Mouse (Mus musculus) 416B (cell line): ENCODE data around the gene Ipo9.
"Not testable (repeated sequence)": the region's sequence is repeated elsewhere in the genome, so short reads cannot be mapped to it uniquely, and the experiment has no call there.

ENCODE experiments used
- DNase-seq: peaks from one replicate; pipeline ENCODE4 v3.0.0; 2011; ENCODE audit warnings: low read depth

The Ipo9 gene

DNA sequence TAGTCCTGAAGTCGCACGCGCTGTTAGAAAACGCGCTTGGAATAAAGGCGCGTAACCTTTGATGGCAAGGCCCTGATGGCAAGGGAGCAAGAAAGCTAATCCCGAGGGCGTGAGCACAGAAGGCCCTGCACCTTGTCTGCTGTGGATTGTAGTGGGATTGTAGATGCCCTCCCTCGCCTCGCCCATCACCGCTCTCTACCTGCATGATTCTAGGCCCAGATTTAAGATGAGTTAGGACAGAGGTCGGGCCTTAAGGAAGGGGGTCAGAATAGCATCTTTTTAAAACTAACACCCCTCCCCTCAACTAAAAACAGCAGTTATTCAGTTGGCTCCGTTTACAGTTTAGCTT lies 344 bp upstream of the Ipo9 start:
- no peak for DNase-seq

DNA sequence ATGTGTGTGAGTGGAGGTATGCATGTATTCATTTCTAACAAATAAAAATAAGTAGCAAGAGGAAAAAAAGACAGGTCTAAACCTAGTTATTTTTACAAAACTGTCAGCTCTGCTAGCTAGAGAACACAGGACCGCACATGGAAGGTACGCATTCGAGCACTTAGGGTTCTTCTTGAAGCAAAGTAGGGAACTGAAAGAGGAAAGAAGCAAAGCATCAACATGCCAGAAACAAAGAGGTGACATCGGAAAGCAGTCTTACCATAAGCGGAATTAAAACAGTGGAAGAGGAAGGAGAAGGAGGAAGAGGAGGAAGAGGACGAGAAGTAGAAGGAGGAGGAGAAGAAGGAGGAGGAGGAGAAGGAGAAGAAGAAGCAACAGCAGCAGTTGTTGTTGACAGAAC lies 2.9 kb downstream of the Ipo9 start:
- no peak for DNase-seq

DNA sequence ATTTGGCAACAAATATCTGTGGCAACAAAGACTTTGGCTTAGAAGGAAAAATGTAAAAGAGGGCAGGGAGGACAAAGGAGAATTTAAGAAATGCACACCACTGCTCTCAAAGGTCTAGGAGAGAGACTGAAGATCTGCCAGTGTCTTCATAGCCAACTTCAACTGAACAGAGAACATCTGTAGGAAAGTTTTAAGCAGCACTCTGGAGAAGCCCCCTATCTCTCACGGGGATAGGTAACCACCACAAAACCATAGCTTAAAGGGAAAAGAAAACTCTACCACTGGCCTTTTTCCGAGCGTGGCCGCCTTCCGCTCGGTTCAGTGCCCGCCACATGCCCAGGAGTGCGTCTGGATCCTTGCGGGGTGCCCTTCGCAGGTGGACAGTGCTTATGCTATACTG lies 3.7 kb downstream of the Ipo9 start:
- no peak for DNase-seq

DNA sequence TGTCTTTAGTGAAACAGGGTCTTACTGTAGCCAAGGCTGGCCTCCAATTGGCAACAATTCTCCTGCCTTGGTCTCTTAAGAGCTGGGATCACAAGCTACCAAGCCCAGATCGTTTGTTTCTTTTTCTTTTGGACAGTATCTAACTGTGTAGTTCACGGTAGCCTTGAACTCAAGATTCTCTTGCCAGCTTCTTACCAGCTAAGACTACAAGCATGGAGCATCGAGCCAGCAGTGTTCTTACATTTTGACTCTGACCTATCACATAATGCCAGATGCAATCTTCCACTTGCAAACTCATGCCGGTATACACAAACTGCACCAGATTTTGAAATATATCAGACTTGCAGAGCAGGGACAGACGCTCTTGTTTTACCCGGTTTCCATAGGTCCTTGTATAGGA lies 7.5 kb downstream of the Ipo9 start:
- no peak for DNase-seq

DNA sequence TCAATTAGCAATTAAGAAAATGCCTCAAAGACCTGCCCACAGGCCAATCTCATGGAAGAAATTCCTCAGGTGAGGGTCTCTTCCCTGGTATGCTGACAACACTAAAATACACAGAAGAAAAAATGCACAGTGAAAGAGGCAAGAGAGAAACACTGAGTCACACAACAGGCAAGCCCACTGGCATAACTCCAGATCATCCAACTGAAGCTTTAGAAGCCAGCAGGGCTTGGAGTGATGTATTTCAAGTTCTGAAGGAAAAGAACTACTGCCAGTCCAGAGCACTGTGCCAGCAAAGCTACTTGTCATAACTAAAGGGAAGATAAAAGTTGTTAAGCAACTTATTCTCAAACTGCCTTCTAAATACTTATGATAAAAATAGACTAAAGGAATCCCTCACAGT lies 16.3 kb downstream of the Ipo9 start:
- DNase-seq, result no peak

DNA sequence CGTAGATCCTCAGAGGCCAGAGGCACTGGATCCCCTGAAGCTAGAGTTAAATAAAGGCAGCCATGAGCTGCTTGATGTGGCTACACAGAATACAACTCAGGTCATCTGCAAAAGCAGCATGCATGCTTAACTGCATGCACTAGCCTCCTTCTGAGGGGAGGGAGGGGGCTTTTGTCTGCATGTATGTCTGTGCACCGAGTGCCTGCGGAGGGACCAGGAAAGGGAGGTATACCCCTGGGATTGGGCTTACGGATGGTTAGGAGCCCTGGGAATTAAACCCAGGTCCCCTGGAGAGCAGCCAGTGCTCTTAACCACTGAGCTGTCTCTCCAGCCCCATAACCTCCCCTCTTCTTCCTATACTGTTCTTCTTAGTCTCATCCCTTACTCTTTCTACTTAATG lies 18.2 kb downstream of the Ipo9 start:
- DNase-seq, result no peak

DNA sequence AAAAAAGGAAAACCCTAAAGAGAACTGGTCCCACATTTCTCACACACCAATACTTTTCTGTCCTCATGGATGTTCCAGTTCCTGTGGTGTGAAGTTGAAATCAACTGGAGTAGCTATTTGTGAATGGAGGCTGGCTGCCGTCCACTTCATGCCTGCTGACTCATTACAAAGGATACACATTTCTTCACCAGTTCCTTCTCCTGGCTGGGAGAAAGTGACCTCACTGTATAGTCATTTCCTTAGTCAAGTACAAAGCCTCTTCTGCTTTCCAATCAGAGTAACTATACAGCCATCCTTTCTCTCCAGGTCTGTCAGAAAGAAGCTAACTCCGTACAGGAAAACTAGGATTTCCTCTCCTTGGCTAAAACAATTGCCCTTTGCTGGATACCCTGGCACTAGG lies 19.3 kb downstream of the Ipo9 start:
- DNase-seq, result peak; percentile 91

DNA sequence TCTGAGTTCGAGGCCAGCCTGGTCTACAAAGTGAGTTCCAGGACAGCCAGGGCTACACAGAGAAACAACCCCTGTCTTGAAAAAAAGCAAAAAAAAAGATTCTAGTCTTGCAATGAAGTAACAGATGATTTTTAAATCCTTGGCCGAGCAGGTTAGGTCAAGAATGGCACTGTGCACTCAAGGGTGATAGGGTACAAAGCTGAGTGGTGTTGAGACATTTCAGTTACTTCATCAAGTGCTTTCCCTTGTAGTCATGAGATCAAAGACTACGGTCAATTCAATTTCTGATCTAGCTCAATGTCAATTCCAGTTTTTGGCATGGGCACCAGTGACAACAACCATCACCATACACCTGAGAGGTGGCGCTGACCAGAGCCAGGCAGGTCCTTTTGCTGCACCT lies 21.3 kb downstream of the Ipo9 start:
- no peak for DNase-seq

DNA sequence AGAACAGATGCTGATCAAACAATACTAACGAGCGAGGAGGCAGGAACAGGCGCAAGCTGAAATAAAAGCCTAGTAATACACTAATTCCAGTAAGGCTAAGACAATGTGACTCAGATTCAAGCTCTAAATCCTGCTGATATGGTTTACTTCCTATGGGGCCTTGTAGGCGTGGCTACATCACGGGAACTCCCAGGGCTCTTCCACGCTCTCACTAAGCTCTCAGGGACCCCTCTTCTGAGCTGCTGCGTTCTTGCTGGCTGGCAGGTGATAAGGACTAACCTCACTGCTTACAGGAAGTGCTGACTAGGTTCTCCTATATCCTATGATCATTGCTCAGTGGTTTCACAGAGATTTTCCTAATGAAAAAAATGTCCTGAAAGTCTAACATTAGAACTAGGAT lies 24.9 kb downstream of the Ipo9 start:
- DNase-seq, result no peak

DNA sequence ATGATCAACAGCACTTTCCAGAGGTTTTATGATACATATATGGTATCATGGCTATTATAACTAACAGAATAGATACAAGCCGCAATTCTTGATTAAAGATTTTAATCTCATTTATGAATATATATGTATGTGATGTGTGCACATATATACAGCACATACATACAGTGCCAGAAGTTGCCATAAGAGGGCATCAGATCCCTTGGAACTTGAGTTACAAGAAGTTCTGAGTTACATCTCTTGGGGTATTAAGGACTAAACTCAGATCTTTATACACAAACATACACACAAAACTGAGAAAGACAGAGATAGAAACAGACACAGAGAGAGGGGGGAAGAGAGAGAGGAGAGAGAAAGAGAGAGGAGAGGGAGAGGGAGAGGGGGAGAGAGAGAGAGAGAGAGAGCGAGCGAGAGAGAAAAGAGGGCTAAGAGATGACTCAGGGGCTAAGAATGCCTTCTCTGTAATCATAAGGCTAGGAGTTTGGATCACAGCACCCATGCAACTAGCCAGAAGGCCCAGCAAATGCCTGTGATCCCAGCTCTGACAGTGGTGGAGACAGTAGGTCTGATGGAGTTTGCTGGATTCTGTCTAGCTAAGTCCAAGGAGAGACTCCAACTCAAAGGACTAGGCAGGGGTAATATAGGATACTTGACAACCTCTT lies 28.7 kb downstream of the Ipo9 start:
- peak; percentile 54 for DNase-seq

DNA sequence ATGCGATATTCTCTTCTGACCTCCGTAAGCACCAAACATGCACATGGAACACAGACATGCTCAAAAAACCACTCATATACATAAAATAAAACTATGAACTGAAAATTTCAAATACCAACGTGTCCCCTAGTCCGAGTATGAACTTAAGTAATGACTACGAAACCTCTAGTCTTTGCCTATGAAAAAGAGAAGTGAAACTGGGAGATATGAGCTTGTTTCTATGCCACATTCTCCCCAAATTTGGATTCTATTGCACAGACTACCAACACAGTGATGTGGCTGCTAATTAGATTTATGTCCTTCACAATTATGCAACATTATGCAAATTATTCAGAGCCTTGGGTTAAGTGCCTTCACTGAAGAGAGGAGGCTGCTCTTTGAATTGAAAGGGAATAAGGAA lies 30.8 kb downstream of the Ipo9 start:
- no peak for DNase-seq

DNA sequence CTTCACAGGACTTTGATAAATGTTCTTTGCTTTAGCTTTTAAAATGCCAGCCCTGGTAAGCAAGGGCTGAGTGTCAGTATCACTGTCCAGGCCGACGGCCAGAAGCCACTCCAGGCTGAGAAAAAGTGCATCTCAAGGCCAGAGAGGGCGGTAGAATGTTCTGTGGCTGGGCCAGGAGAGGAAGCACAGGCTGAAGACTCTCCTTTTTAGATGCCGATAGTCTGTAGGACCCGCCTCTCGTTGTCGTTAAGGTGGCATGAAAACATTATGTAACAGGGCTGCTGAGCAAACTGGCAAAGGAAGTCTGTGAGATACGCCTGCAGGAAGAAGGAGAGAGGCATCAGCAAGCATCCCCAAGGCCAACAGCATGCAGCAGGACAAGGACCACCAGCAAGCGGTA lies 45.1 kb downstream of the Ipo9 start:
- no peak for DNase-seq

DNA sequence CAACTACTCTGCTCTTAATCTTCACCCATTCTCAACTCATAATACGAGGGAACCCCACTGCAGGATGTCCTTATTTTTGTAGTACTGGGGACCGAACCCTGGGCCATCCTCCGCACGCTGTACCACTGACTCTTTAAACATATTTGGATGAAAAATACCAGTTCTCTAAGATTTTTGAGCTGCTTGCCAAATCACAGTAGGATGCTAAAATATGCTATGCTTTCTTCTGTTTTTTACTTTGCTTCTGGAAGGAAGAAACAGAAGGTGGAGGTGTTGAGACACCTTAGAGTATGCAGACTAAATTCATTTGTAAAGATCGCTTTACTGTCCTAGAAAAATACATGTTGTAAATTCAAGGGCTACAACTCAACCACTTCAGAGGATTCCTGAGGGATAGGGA lies 46.1 kb downstream of the Ipo9 start:
- no peak for DNase-seq

DNA sequence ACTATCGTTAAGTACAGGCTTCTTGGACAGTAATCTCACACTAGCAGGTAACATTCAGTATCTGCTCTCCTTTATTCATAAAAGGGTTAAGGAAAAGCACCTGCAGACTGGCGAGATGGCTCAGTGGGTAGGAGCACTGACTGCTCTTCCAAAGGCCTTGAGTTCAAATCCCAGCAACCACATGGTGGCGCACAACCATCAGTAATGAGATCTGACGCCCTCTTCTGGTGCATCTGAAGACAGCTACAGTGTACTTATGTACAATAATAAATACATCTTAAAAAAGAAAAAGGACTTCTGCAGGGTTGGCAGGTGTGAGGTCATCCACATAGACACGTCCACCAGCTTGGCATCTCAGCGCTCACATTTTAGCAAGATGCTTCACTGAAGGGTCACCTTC lies 48.7 kb downstream of the Ipo9 start:
- DNase-seq, result not testable (repeated sequence)

DNA sequence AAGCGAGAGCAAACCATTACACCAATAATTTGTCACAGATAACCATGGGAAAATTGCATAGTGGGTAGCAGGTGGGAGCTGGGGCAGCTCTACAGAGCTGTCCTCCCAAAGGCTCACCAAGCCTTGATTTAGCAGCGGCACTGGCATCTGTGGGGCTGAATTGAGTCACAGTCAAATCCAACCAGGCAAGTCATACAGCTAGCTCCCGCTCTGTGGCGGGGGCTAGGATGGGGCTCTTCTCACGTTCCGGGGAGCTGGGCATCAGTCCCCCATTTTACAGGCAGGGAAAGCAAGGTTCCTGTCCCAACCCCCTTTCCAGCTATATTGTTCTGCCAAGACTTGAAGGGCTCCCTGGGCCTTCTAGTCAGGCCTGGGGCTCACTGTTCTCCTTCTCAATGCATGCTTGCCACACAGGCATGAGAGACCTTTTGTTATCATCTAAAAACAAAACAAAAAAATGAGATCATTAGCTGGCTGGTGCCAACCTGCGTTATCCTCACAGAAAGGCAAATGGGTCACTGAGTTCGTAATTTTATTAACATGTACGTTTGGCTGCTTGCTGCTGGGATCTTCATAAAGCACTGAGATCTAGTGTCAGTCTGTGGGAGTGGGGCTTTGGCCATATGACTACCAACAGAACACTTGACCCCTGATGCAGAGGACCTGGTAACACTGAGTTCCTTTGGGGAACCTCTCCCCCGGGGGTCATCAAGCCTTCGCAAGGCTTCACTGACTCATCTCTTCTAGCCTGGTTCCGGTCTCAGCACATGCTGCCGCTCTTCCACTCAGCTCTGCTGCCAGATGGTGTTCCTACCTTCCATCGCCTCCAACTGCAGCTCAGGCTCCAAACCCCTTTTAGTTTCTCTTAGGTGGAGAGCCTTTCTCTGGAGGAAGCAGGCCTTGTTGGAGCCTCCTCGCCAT lies 50.0 kb downstream of the Ipo9 start:
- DNase-seq, result no peak

DNA sequence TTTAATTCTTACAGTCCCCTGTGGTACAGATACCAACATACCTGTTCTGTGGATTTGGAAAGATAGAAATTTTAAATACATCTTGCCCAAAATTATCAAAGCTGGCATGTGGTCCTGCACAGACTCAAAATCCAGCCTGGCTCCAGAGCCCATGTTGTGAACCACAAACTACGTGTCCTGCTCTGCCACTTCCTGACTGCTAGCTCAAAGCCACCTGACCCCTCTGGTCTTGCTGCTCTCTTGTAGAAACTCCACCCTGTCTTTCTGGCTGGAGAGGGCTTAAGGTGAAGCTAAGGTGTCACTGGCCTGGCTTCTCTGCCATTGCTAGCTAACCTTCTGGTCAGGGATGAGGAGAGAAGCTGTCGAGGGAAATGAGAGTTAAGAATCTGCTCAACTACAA lies 51.3 kb downstream of the Ipo9 start:
- DNase-seq, result peak; percentile 57

DNA sequence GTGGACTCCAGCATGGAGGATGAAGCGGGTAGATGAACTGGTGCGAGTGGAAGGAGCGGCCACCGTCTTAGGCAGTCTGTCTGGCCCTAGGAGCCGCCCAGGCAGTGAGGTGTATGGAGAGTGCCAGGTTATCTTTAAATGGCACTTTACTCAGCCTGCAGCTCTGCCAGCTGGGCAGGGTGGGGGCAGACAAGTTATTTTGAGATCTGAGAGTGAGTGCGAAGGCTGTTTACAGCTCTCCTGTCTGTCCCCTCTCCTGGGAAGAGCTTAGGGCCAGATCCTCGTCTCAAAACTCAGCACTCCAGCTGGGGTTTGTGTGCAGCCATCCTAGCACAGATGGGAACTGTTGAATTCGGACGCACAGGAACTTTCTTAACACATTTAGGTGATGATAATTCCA lies 51.7 kb downstream of the Ipo9 start:
- no peak for DNase-seq

DNA sequence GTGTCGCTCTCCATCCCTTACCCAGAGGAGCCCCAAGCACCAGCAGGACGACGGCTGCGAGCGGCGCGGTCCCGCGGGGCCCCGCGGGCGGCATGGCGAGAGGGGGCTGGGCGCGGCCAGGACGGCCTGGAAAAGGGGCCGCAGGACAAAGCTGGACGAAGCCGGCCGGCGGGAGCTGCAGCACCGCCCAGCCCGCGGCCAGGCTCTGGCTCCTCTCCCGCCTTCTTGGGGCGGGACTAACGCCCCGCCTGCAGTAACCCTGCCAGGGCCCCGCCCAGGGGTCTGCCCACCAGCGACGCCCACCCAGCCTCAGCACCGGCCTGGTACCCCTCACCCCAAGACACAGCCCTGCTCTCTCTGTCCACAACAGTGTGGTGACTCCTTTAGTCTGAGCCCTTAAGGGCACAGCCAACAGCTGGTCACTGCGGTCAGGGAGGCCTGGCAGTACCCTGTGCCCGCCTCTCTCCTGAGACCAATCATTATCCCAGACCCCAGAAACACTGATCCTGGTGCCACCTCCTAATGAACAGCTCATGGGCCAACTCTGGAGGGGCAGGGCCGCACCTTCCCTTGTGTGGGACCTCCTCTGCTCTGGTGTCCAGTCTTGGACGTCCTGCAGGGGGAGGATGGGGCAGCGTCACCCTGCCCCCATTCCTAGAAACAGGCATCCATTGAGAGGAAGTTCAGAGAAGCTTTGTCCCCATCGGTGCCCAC lies 55.3 kb downstream of the Ipo9 start, which contains the start of gene Shisa4:
Gene Shisa4 (minus strand): TSS at position 370 of the 714 bp plus-strand sequence.
- no peak for DNase-seq

DNA sequence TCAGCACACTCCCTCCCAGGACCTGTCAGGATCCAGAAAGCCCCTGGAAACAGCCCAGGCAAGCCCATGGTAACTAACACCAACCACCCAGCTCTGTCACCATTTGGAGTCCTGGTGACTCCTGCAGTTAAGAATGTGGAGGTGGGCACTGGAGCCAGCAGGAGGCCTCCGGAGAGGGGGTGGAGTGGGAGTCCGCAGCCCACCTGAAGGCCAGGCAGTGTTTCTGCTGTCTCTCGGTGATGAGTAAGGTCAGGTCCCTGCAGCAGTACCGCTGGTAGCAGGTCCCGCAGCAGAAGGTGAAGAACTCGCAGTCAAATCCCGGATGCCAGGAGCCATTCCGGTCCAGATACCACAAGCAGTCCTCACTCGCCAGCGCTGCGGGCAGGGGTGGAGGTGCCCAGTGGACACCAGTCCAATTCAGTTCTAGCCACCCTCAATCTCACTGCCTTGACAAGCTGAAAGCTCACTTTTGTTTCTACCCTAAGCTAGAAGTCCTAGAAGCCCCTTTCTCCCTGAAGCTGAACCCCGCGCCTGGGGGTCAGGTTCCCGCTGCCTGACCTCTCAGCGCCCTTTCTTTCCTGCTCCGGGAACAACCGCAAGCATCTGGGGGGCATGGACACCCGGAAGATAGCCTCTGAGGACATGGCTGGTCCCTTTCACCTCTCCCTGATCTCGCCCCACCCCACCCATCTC lies 56.0 kb downstream of the Ipo9 start:
- DNase-seq, result no peak

DNA sequence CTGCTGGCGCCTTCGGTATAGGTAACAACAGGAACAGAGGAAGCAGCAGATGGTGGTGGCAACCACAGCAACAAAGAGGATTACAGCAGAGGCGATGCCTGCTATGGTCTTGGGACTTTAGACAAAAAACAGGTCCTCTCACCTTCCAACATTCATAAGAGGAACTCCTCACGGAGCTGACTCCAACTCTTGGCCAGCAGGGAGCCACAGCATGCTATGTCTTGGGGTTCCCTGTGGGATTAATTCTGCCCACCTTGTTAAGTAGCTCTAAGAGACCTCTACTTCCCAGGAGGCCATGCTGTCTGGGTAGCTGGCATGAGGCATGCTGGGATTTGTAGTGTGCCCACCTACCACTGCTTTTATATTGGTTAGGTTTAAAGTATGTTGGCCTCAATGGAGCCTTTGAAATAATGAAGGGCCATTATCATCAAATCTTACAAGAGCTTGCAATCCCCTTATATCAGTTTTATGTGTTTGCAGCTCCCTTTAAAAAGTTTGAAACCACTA lies 57.1 kb downstream of the Ipo9 start:
- no peak for DNase-seq

DNA sequence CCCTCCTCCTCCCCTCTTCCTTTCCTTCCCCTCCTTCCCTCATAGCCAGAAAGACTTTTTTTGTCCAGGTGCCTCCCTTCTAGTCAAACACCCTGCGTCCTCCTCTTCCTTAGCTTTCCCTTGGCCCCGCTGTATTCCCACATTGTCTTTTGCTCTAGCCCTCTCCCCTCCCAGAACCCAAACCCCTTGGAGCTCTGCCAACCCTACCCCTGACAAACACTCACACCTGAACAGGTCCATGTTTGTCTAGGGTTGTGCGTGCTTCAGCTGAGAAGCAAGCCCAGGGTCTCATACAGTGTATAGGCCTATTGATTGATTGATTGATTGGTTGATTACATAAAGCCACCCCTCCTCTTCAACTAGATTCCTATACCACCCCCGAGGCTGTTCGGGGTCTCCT lies 60.9 kb downstream of the Ipo9 start:
- DNase-seq, result no peak

DNA sequence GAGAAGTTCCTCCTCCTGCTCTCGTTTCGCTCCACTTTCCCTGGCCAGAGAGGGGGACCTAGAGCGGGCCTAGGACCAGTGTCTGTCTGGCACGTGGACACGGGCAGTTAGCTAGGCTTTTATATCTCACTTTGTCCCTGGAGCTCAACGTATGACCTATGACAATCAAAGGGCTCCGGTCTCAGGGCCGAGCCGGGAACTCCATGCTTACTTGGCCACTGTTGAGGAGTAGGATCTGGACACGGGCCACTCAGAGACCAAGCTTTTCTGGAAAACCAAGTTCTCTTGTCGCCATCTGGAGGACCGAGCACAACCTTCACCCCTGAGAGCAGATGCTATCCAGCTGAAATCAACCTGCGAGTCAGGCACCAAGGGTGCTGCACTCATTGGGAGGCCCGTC lies 61.3 kb downstream of the Ipo9 start:
- DNase-seq, result peak; percentile 72
